Comparison of ENCODE assay signal across 8 mouse cellular contexts in genomic region chr11:23769686-23770509, GRCm38 (mm10). TPM values are rescaled to one million over a fixed set of nuclear protein-coding genes. Genes with fewer than 3 reads are reported as not detected.
DNase-seq lines count a peak whose midpoint lies in the region; ATAC-seq and TF ChIP-seq lines count a peak whose summit lies in the region.

No protein-coding gene starts in this region.

- H3K4me1 ChIP-seq in heart, embryonic 10.5 days, result peaks cover 5% of the 10 kb centered on the region; the same call in 1 of the 2 replicates
- peaks cover 7% of the 10 kb centered on the region for H3K4me1 ChIP-seq in lung, embryonic 15.5 days
- H3K4me1 ChIP-seq in neural tube, embryonic 15.5 days, result peaks cover 7% of the 10 kb centered on the region; the same call in 1 of the 2 replicates

- DNase-seq in Muller cell, postnatal 12 days (ENCODE audit: inconsistent ontology term), result peak; percentile 53
- DNase-seq in embryo, embryonic 10.5 days (ENCODE audit: low spot score), result peak; percentile 66
- DNase-seq in heart, embryonic 10.5 days (ENCODE audit: low spot score), result peak; percentile 75
- DNase-seq in kidney, adult 8-10 months, result peak; percentile 11
- peak; percentile 38 to 39 for DNase-seq in thymus, postnatal 36 days

- peaks cover 5% of the 10 kb centered on the region for H3K79me3 ChIP-seq in C2C12 (ENCODE audit: low read depth)

- no peaks in the 10 kb centered on the region for H3K36me3 ChIP-seq in C2C12 (ENCODE audit: control insufficient read depth, insufficient read depth)
- H3K36me3 ChIP-seq in heart, embryonic 10.5 days, result no peaks in the 10 kb centered on the region
- H3K36me3 ChIP-seq in lung, embryonic 15.5 days, result no peaks in the 10 kb centered on the region
- H3K36me3 ChIP-seq in neural tube, embryonic 15.5 days, result no peaks in the 10 kb centered on the region

- H3K9ac ChIP-seq in lung, embryonic 15.5 days, result peak overlapping the region; percentile 73
- H3K9ac ChIP-seq in neural tube, embryonic 15.5 days (replicated peaks), result peak overlapping the region; percentile 71

- under 1% methylated on average over 25 of the region's 25 CpGs for WGBS in heart, embryonic 10.5 days
- under 1% methylated on average over 25 of the region's 25 CpGs for WGBS in lung, embryonic 15.5 days
- WGBS in neural tube, embryonic 15.5 days, result under 1% methylated on average over 25 of the region's 25 CpGs

- TF ChIP-seq CTCF in C2C12 (IDR thresholded peaks at IDR 0.05; ENCODE audit: control insufficient read depth, insufficient read depth, insufficient read length), result no peak

- H3K27me3 ChIP-seq in C2C12 (ENCODE audit: control insufficient read depth, insufficient read depth, insufficient read length), result no peaks in the 10 kb centered on the region
- no peaks in the 10 kb centered on the region for H3K27me3 ChIP-seq in heart, embryonic 10.5 days (ENCODE audit: insufficient read depth, poor library complexity, severe bottlenecking)
- no peaks in the 10 kb centered on the region for H3K27me3 ChIP-seq in lung, embryonic 15.5 days
- 0 out of 2 replicates have a peak, but pooled peaks cover 7% of the 10 kb centered on the region for H3K27me3 ChIP-seq in neural tube, embryonic 15.5 days (replicated peaks)

- no peak; the same call in 1 of the 2 replicates for ATAC-seq in lung, embryonic 15.5 days (ENCODE audit: borderline replicate concordance, extremely low read depth, low FRiP score, low TSS enrichment)
- ATAC-seq in neural tube, embryonic 15.5 days (ENCODE audit: low FRiP score), result peak; percentile 15; the same call in 1 of the 2 replicates

- H3K4me3 ChIP-seq in C2C12 (ENCODE audit: insufficient read depth, poor library complexity, severe bottlenecking), result peak overlapping the region; percentile 45
- peak overlapping the region; percentile 79 for H3K4me3 ChIP-seq in heart, embryonic 10.5 days
- peak overlapping the region; percentile 87 for H3K4me3 ChIP-seq in lung, embryonic 15.5 days
- peak overlapping the region; percentile 81 for H3K4me3 ChIP-seq in neural tube, embryonic 15.5 days (replicated peaks)

- H3ac ChIP-seq in C2C12 (ENCODE audit: control insufficient read depth, insufficient read length, low read depth), result peak overlapping the region; percentile 52

- peak overlapping the region; percentile 95 for H3K27ac ChIP-seq in heart, embryonic 10.5 days
- peak overlapping the region; percentile 97 for H3K27ac ChIP-seq in lung, embryonic 15.5 days
- peak overlapping the region; percentile 91 for H3K27ac ChIP-seq in neural tube, embryonic 15.5 days (replicated peaks)

- H3K79me2 ChIP-seq in C2C12 (ENCODE audit: control insufficient read depth, insufficient read depth), result peaks cover 35% of the 10 kb centered on the region

- no peaks in the 10 kb centered on the region for H3K9me3 ChIP-seq in heart, embryonic 10.5 days
- no peaks in the 10 kb centered on the region for H3K9me3 ChIP-seq in lung, embryonic 15.5 days
- no peaks in the 10 kb centered on the region for H3K9me3 ChIP-seq in neural tube, embryonic 15.5 days (replicated peaks)

- H3K4me2 ChIP-seq in lung, embryonic 15.5 days, result peak overlapping the region; percentile 86
- H3K4me2 ChIP-seq in neural tube, embryonic 15.5 days, result peak overlapping the region; percentile 81

TF ChIP-seq in C2C12, 6 proteins besides CTCF, POLR2A, EP300 and RAD21:
- TF ChIP-seq MYOG (IDR thresholded peaks at IDR 0.05; ENCODE audit: control insufficient read depth, extremely low read depth, insufficient read length) (no peak), MAX (IDR thresholded peaks at IDR 0.05) (no peak), USF1 (IDR thresholded peaks at IDR 0.05; ENCODE audit: low read depth) (no peak), FOSL1 (IDR thresholded peaks at IDR 0.05; ENCODE audit: insufficient read depth, low read length, poor library complexity, severe bottlenecking) (no peak), CEBPB (IDR thresholded peaks at IDR 0.05; ENCODE audit: low read depth) (no peak), MYOD1 (IDR thresholded peaks at IDR 0.05; ENCODE audit: control insufficient read depth, insufficient read length, low read depth) (no peak)

RNA-seq across cellular contexts. Expression of gene Rel, which starts 0.9 kb away (rescaled TPM):
- 0.73 TPM for polyA plus RNA-seq in C2C12 (2012; fragmentation: generic; extraction: Trizol)
- polyA plus RNA-seq in heart, embryonic 10.5 days (2016; fragmentation: Nextera tagmentation; extraction: Ambion mirVana), result 1.2 and 1.8 TPM in 2 replicates
- 0.68 and 0.96 TPM in 2 replicates for polyA plus RNA-seq in lung, embryonic 15.5 days (2015; fragmentation: Nextera tagmentation; extraction: Ambion mirVana)
- 0.55 and 0.93 TPM in 2 replicates for polyA plus RNA-seq in neural tube, embryonic 15.5 days (2015; fragmentation: Nextera tagmentation; extraction: Ambion mirVana)

Comparison
In these comparisons a context has a peak if more than half of its experiments do, and no peak if none do; other contexts are left out.
1. DNase-seq: peak in every context shown above with its lines; median percentile 75 in heart, embryonic 10.5 days; 66 in embryo, embryonic 10.5 days; 53 in Muller cell, postnatal 12 days; 38 in thymus, postnatal 36 days; 11 in kidney, adult 8-10 months.